Mouse (Mus musculus): ENCODE results near the gene Samd8.

GRCm38 (mm10) chr14:21763736-21764135 is 13.4 kb downstream of the Samd8 start:
- no peak for TF ChIP-seq POLR2A (IDR thresholded peaks at IDR 0.05; ENCODE audit: low read depth, low read length)
- no peak for TF ChIP-seq CTCF (IDR thresholded peaks at IDR 0.05; ENCODE audit: extremely low read depth, insufficient read depth, insufficient read length, insufficient replicate concordance)
